Mouse (Mus musculus) MEL (cell line): ENCODE results near the gene Olfr1364. TPM values are rescaled to one million over a fixed set of nuclear protein-coding genes. Genes with fewer than 3 reads are reported as not detected.

Source experiments
- DNase-seq: peaks from one replicate; pipeline ENCODE4 v3.0.0; 2011; ENCODE audit warnings: low read depth, low spot score
- H3K27ac ChIP-seq: 2 replicates; pipeline ENCODE4 v1.5.1; 2012; ENCODE audit warnings: low read depth, mild to moderate bottlenecking, control low read depth, low read length, moderate library complexity; ENCODE audit not compliant: control insufficient read depth
- H3K27me3 ChIP-seq, 2 experiments: fragments of 150-350 bp in 1 of 2; sonication (generic) in 1 of 2; 2 replicates each; pipeline ENCODE4 v1.6.1; 2012; ENCODE audit warnings: low read length in 2 of 2, mild to moderate bottlenecking in 2 of 2, improper control_type of control experiment in 1 of 2, moderate library complexity in 1 of 2; ENCODE audit not compliant: insufficient read depth in 2 of 2, control insufficient read depth in 1 of 2
- H3K36me3 ChIP-seq, 2 experiments: 2 replicates each; pipeline ENCODE4 v1.6.1; 2012 to 2014; ENCODE audit warnings: low read length in 2 of 2, improper control_type of control experiment in 1 of 2, inconsistent platforms in 1 of 2, mild to moderate bottlenecking in 1 of 2; ENCODE audit not compliant: insufficient read depth in 2 of 2, control insufficient read depth in 1 of 2
- H3K4me1 ChIP-seq, 2 experiments: fragments of 150-350 bp in 1 of 2; sonication (generic) in 1 of 2; 2 replicates each; pipeline ENCODE4 v1.6.1; 2012; ENCODE audit warnings: low read length in 2 of 2, improper control_type of control experiment in 1 of 2, mild to moderate bottlenecking in 1 of 2; ENCODE audit not compliant: insufficient read depth in 2 of 2, control insufficient read depth in 1 of 2
- H3K4me3 ChIP-seq, 2 experiments: fragments of 150-350 bp in 1 of 2; sonication (generic) in 1 of 2; 2 replicates each; pipeline ENCODE4 v1.5.1; 2012; ENCODE audit warnings: low read depth in 2 of 2, low read length in 2 of 2, mild to moderate bottlenecking in 2 of 2, moderate library complexity in 2 of 2, control low read depth in 1 of 2, improper control_type of control experiment in 1 of 2; ENCODE audit not compliant: control insufficient read depth in 1 of 2, insufficient read depth in 1 of 2
- H3K79me2 ChIP-seq: 2 replicates; pipeline ENCODE4 v1.6.1; 2012; ENCODE audit warnings: mild to moderate bottlenecking, low read length, moderate library complexity; ENCODE audit not compliant: control insufficient read depth, poor library complexity, insufficient read depth
- H3K9ac ChIP-seq: 2 replicates; pipeline ENCODE4 v1.6.1; 2012; ENCODE audit warnings: low read depth, mild to moderate bottlenecking, control low read depth, low read length, moderate library complexity; ENCODE audit not compliant: control insufficient read depth, poor library complexity, severe bottlenecking
- H3K9me3 ChIP-seq: fragments of 150-350 bp; sonication (generic); replicated peaks from 2 replicates; pipeline ENCODE4 v1.6.1; 2012; ENCODE audit warnings: mild to moderate bottlenecking, low read length, improper control_type of control experiment, moderate library complexity; ENCODE audit not compliant: insufficient read depth
- BHLHE40 ChIP-seq: IDR thresholded peaks from 2 replicates; pipeline ENCODE4 v1.6.1; 2012; ENCODE audit warnings: low read depth, mild to moderate bottlenecking, inconsistent platforms, low read length, improper control_type of control experiment, borderline replicate concordance
- ETS1 ChIP-seq: IDR thresholded peaks from 2 replicates; pipeline ENCODE4 v1.6.1; 2012; ENCODE audit warnings: low read depth, mild to moderate bottlenecking, inconsistent platforms, low read length, improper control_type of control experiment, moderate library complexity
- GABPA ChIP-seq: IDR thresholded peaks from 2 replicates; pipeline ENCODE4 v1.6.1; 2012; ENCODE audit warnings: low read depth, mild to moderate bottlenecking, inconsistent platforms, low read length, improper control_type of control experiment, moderate library complexity
- KAT2A ChIP-seq: conservative IDR thresholded peaks from 2 replicates; pipeline ENCODE4 v1.6.1; 2012; ENCODE audit warnings: low read depth, low read length, improper control_type of control experiment, inconsistent platforms
- MAFK ChIP-seq: IDR thresholded peaks from 2 replicates; pipeline ENCODE4 v1.6.1; 2011; ENCODE audit warnings: low read depth, mild to moderate bottlenecking, low read length, improper control_type of control experiment, borderline replicate concordance
- MAZ ChIP-seq: IDR thresholded peaks from 2 replicates; pipeline ENCODE4 v1.6.1; 2012; ENCODE audit warnings: low read depth, mild to moderate bottlenecking, inconsistent platforms, low read length, improper control_type of control experiment
- MEF2A ChIP-seq: IDR thresholded peaks from 2 replicates; pipeline ENCODE4 v1.6.1; 2014; ENCODE audit warnings: low read depth, mild to moderate bottlenecking, inconsistent platforms, low read length, improper control_type of control experiment; ENCODE audit not compliant: poor library complexity, insufficient replicate concordance, severe bottlenecking; ENCODE audit errors: extremely low read depth
- MYB ChIP-seq: IDR thresholded peaks from 2 replicates; pipeline ENCODE4 v1.6.1; 2011; ENCODE audit warnings: mild to moderate bottlenecking, low read depth, low read length, improper control_type of control experiment
- MYC ChIP-seq: IDR thresholded peaks from 2 replicates; pipeline ENCODE4 v1.6.1; 2011; ENCODE audit warnings: low read depth, mild to moderate bottlenecking, low read length, improper control_type of control experiment, moderate library complexity
- NELFE ChIP-seq: IDR thresholded peaks from 2 replicates; pipeline ENCODE4 v1.6.1; 2011; ENCODE audit warnings: low read depth, low read length, improper control_type of control experiment
- NRF1 ChIP-seq: IDR thresholded peaks from 2 replicates; pipeline ENCODE4 v1.6.1; 2014; ENCODE audit warnings: low read depth, mild to moderate bottlenecking, inconsistent platforms, low read length, improper control_type of control experiment, moderate library complexity; ENCODE audit not compliant: poor library complexity, insufficient read depth, severe bottlenecking
- POLR2A ChIP-seq, 2 experiments: IDR thresholded peaks; 2 replicates each; pipeline ENCODE4 v1.6.1; 2011 to 2012; ENCODE audit warnings: low read length in 2 of 2, mild to moderate bottlenecking in 2 of 2, control low read depth in 1 of 2, improper control_type of control experiment in 1 of 2, low read depth in 1 of 2, moderate library complexity in 1 of 2; ENCODE audit not compliant: control insufficient read depth in 1 of 2, insufficient read depth in 1 of 2, poor library complexity in 1 of 2
- POLR2AphosphoS2 ChIP-seq: IDR thresholded peaks from 2 replicates; pipeline ENCODE4 v1.6.1; 2011; ENCODE audit warnings: low read length, improper control_type of control experiment
- RAD21 ChIP-seq: IDR thresholded peaks from 2 replicates; pipeline ENCODE4 v1.6.1; 2011; ENCODE audit warnings: mild to moderate bottlenecking, low read depth, low read length, improper control_type of control experiment
- RCOR1 ChIP-seq: IDR thresholded peaks from 2 replicates; pipeline ENCODE4 v1.6.1; 2012; ENCODE audit warnings: low read depth, mild to moderate bottlenecking, inconsistent platforms, low read length, improper control_type of control experiment
- SIN3A ChIP-seq: IDR thresholded peaks from 2 replicates; pipeline ENCODE4 v1.6.1; 2012; ENCODE audit warnings: low read length, improper control_type of control experiment, inconsistent platforms
- SMC3 ChIP-seq: IDR thresholded peaks from 2 replicates; pipeline ENCODE4 v1.6.1; 2011; ENCODE audit warnings: low read depth, low read length, improper control_type of control experiment
- TAL1 ChIP-seq: IDR thresholded peaks from 2 replicates; pipeline ENCODE4 v1.6.1; 2012; ENCODE audit warnings: mild to moderate bottlenecking, inconsistent platforms, low read length, moderate library complexity, mixed read lengths
- UBTF ChIP-seq: IDR thresholded peaks from 2 replicates; pipeline ENCODE4 v1.6.1; 2012; ENCODE audit warnings: low read depth, mild to moderate bottlenecking, inconsistent platforms, low read length, improper control_type of control experiment, moderate library complexity, borderline replicate concordance; ENCODE audit not compliant: insufficient read depth
- USF1 ChIP-seq: IDR thresholded peaks from 2 replicates; pipeline ENCODE4 v1.6.1; 2014; ENCODE audit warnings: low read depth, mild to moderate bottlenecking, inconsistent platforms, low read length, improper control_type of control experiment, moderate library complexity
- USF2 ChIP-seq, 2 experiments: IDR thresholded peaks; 2 replicates each; pipeline ENCODE4 v1.6.1; 2011 to 2012; ENCODE audit warnings: improper control_type of control experiment in 2 of 2, low read length in 2 of 2, borderline replicate concordance in 1 of 2, inconsistent platforms in 1 of 2, low read depth in 1 of 2, mild to moderate bottlenecking in 1 of 2; ENCODE audit not compliant: insufficient read depth in 1 of 2
- ZC3H11A ChIP-seq: IDR thresholded peaks from 2 replicates; pipeline ENCODE4 v1.6.1; 2012; ENCODE audit warnings: low read depth, mild to moderate bottlenecking, inconsistent platforms, low read length, improper control_type of control experiment
- polyA plus RNA-seq, 2 experiments: library from polyadenylated mRNA; stranded (reverse) in 1 of 2; unstranded in 1 of 2; fragments of >175 nt in 1 of 2; fragments of >200 nt in 1 of 2; gene quantifications; 2 replicates each; pipeline versions ENCODE4 v1.2.1 to v1.2.4; 2012; ENCODE audit warnings: low replicate concordance in 2 of 2, low read depth in 1 of 2; ENCODE audit not compliant: insufficient read length in 2 of 2, insufficient read depth in 1 of 2, missing spikeins in 1 of 2
- total RNA-seq: library from RNA; depleted of rRNA; stranded (reverse); fragments of 300-350 nt; gene quantifications from 2 replicates; pipeline ENCODE4 v1.2.3, GENCODE M21; 2012

The Olfr1364 gene
- total and polyA plus RNA-seq, 3 experiments, result not detected

DNA sequence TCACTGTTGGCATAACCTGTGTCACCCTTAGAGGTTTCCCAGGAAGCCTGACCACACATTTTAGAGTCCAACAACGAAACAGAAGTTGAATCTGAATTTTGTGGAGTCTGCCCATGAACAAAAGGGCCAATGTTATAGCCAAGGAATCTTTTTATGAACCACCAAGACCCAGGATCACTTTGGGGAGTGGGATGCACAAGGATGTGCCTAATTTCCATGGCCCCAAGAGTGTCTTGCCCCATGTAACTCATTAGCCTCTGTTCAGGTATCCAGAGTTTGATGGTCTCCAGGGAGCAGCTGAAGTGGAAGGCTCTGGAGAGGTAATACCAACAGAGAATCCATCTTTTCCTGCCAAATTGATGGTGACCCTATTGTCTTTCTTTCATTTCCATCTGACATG, 21.8 kb downstream of the Olfr1364 start, which contains the start of gene Olfr1535:
Gene Olfr1535, minus strand, starts transcription at position 101 of the 400 bp plus-strand sequence.
- Histone ChIP-seq H3K27ac (no peak within 1 kb of the TSS), H3K4me1 (no peaks in the 10 kb centered on the region), H3K36me3 (no peaks in the 10 kb centered on the region), H3K9me3 (no peaks in the 10 kb centered on the region)
- TF ChIP-seq MYB (no peak), SIN3A (no peak), BHLHE40 (no peak), POLR2AphosphoS2 (no peak), POLR2A (IDR thresholded peaks at IDR 0.05; ENCODE audit: control insufficient read depth in 1 of 2, insufficient read depth in 1 of 2, low read depth in 1 of 2, low read length in 2 of 2, poor library complexity in 1 of 2) (no peak), RAD21 (no peak), MYC (no peak), NRF1 (no peak), GABPA (no peak), UBTF (no peak), USF1 (no peak), MAFK (no peak), MAZ (no peak), USF2 (IDR thresholded peaks at IDR 0.05; ENCODE audit: borderline replicate concordance in 1 of 2, insufficient read depth in 1 of 2, low read depth in 1 of 2, low read length in 2 of 2) (no peak), KAT2A (no peak)
- TF ChIP-seq, all 39 proteins: peak for 0
- Histone ChIP-seq H3K9ac (no peak within 1 kb of the TSS), H3K79me2 (no peaks in the 10 kb centered on the region), H3K27me3 (peaks cover 0 to 2% of the 10 kb centered on the region in 2 experiments; a peak in 3 of 4 replicates), H3K4me3 (no peak within 1 kb of the TSS)
- no peak for DNase-seq

- no peaks in the 10 kb centered on the region for H3K36me3 ChIP-seq
- no peaks in the 10 kb centered on the region for H3K79me2 ChIP-seq
- no peak overlapping the region for H3K4me3 ChIP-seq
- no peaks in the 10 kb centered on the region for H3K4me1 ChIP-seq
- no peak overlapping the region for H3K9ac ChIP-seq
- TF ChIP-seq SMC3, result no peak
- no peak for TF ChIP-seq ZC3H11A
- no peak for TF ChIP-seq POLR2A (IDR thresholded peaks at IDR 0.05; ENCODE audit: control insufficient read depth in 1 of 2, insufficient read depth in 1 of 2, low read depth in 1 of 2, low read length in 2 of 2, poor library complexity in 1 of 2)
- TF ChIP-seq NRF1, result no peak
- no peak for TF ChIP-seq TAL1
- TF ChIP-seq USF1, result no peak
- TF ChIP-seq MEF2A, result no peak
- TF ChIP-seq NELFE, result no peak
- TF ChIP-seq ETS1, result no peak
- TF ChIP-seq RCOR1, result no peak
- no peak for TF ChIP-seq SIN3A
- no peak for TF ChIP-seq BHLHE40
- no peak for TF ChIP-seq UBTF
- no peak for TF ChIP-seq MYB
- H3K9me3 ChIP-seq, result no peaks in the 10 kb centered on the region
- DNase-seq, result no peak
- no peak overlapping the region for H3K27ac ChIP-seq
- no peaks in the 10 kb centered on the region; a peak in 2 of 4 replicates for H3K27me3 ChIP-seq
Observed at GRCm38 (mm10) chr13:21550416-21551110, 31.0 kb downstream of the Olfr1364 start.
